Mouse (Mus musculus) thymus, postnatal 14 days (tissue): ENCODE data around the gene Hes6.
A peak's percentile ranks its signal among the peaks of the same experiment; 100 is the strongest.

ENCODE experiments used
- DNase-seq: peaks from one replicate; pipeline ENCODE4 v3.0.0; 2021

Hes6 gene

GRCm38 (mm10) chr1:91398260-91399062 is 15.4 kb downstream of the Hes6 start, which contains the start of gene Ilkap:
Gene Ilkap (minus strand): TSS chr1:91398815.
- peak; percentile 84 for DNase-seq

- DNase-seq: no peak
These were observed 15.9 kb downstream of the Hes6 start for GRCm38 (mm10) chr1:91397927-91398259.

GRCm38 (mm10) chr1:91390369-91390768 is 23.5 kb downstream of the Hes6 start:
- DNase-seq: no peak

- DNase-seq: no peak
These were observed 32.8 kb downstream of the Hes6 start for GRCm38 (mm10) chr1:91381091-91381471.

GRCm38 (mm10) chr1:91380453-91381090 is 33.3 kb downstream of the Hes6 start:
- peak; percentile 74 for DNase-seq

GRCm38 (mm10) chr1:91373414-91373835 is 40.4 kb downstream of the Hes6 start:
- no peak for DNase-seq

GRCm38 (mm10) chr1:91370055-91370454 is 43.8 kb downstream of the Hes6 start:
- no peak for DNase-seq

GRCm38 (mm10) chr1:91369408-91369807 is 44.4 kb downstream of the Hes6 start:
- DNase-seq: no peak

- no peak for DNase-seq
These were observed 46.5 kb downstream of the Hes6 start for GRCm38 (mm10) chr1:91367295-91367694.

- DNase-seq: peak; percentile 84
These were observed 47.4 kb downstream of the Hes6 start, which contains the start of gene Erfe for GRCm38 (mm10) chr1:91366215-91367108. Gene Erfe (plus strand): TSS chr1:91366430.

GRCm38 (mm10) chr1:91365816-91366214 is 48.0 kb downstream of the Hes6 start:
- DNase-seq: no peak

GRCm38 (mm10) chr1:91364822-91365644 is 48.8 kb downstream of the Hes6 start:
- no peak for DNase-seq

GRCm38 (mm10) chr1:91362113-91362512 is 51.7 kb downstream of the Hes6 start:
- no peak for DNase-seq
